Mouse (Mus musculus): ENCODE results near the gene 4933417A18Rik.
"Not testable (repeated sequence)": the region's sequence is repeated elsewhere in the genome, so short reads cannot be mapped to it uniquely, and the experiment has no call there.

The 4933417A18Rik gene

DNA sequence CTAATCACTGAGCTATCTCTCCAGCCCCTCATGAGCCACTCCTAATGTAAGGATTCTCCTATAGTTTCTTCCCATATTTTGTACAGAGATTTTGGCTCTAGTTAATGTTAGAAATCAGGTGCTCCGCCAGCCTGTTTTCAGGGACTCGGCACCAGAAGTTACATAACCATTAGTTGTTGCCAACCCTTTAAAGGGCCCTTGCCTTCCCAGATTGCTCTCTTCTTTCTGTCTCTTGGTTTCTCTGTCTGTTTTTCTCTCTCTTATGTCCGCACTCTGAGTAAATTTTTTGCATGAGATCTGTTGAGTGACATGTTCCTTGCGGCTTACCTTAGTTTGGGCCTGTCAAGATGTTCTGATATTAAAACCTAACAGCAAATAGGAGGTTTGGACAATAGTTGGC lies 51.9 kb downstream of the 4933417A18Rik start:
- DNase-seq: peak; percentile 62

DNA sequence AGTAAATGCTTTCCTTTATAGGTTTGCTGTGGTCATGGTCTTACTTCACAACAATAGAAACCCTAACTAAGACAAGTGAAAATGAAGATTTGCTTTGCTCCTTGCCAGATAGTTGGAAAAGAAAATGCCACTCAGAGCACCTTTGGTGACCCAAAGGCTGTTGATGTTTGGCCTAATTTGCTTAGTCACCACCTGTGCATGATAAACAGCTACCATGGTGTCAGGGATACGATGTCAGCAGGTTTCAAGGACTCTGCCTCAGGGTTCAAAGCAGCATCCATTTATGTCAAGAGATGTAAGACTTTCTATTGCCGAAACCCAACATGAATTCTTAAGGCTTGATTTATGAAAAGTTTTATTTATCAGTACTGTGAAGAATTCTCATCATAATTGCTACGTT lies 53.2 kb downstream of the 4933417A18Rik start:
- no peak for DNase-seq

DNA sequence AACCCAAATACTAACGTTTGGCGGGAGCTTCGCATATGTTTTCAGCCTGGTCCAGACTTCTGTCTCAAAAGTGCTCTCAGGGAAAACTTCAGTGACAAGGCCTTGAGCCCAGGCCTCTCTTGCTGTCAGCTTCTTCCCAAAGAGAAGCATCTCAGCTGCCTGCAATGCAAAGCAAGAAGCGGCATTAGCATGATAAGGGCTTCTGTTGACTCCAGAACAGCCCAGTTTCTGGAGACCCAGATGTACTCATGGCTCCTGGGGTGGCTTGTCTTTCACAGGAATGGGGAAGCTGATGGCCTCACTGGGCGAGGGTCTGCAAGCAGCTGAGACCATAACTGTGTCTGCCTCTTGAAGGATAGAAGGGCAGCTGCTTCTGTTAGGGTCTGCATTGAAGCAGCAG lies 54.4 kb downstream of the 4933417A18Rik start:
- DNase-seq: not testable (repeated sequence)

DNA sequence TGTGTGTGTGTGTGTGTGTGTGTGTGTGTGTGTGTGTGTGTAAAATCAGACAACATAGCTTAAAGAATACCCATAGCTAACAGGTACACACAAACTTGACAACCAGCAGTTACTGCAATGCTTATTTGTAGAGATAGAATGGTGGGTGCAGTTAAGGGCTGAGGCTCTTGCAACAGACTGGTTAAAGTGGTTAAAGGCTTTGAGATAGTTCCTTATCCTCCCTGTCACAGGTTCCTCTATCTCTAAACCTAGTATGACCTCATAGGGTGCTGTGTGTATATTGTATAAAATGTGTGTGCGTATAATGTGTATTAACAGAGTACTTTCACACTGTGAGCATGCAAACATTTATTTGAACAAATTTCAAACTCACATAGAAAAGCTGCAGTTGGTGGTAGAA lies 59.3 kb downstream of the 4933417A18Rik start:
- DNase-seq: not testable (repeated sequence)

DNA sequence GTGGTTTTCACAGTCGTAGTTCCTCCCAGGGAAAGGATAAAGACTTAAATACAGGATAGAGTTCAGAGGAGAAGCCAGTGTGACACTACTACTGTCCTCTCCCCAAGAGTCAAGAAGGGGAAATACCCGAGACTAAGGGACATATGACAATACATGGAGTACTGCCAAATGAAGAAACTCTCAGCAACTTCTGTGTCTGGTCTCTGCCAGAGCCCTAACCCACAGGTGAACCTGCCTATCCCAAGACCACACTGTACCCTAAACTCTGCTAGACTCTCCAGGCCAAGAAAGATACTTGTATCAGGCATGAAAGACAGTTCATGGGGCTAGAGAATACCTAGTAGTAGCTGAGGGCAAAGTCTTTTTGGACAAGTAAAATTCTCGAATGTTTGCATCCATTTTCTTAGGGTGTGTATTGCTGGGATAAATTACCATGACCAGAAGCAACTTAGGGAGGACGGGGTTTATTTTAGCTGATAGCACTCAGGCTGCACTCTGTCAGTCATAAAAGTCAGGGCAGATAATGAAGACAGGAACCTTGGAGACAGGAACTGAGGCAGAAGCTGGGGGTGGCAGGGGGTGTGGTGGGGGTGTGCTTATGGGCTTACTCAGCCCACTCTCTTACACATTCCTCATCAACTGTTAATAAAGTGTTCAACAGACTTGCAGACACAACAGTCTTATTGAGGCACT lies 67.5 kb downstream of the 4933417A18Rik start:
- DNase-seq: no peak

DNA sequence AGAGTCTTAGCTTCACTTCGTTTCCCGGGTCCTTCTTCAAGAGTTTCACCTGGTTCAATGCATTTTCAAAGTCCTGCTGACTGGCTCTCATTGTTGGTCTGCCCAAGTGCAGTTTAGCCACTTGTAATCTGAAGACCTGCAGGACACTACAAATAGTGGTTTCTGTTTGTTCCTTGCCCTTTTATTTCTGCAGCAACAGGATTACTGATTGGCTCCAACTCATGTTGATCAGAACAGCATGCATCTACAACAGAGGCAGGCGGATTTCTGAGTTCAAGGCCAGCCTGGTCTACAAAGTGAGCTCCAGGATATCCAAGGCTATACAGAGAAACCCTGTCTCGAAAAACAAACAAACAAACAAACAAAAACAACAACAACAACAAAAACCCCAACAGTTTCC lies 68.9 kb downstream of the 4933417A18Rik start:
- DNase-seq: peak; percentile 37

DNA sequence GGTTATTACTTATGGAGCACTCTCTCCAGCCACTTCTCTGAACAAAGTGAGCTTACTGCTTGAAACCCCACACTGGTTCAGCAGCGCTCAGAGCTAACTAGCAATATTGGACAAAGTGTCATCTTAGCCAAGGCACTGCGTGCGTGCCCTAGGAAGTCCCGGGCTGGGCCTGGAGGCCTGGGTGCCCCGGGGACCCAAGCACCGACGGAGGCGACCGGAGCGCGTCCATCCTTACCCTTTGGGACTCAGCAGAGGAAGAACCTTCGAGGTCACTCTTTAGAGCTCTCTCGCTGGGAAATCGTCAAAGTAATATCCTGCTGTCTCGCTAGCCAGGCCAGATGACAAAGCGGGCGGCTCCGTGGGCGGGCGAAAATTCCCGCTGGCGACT lies 69.4 kb downstream of the 4933417A18Rik start:
- DNase-seq: no peak

DNA sequence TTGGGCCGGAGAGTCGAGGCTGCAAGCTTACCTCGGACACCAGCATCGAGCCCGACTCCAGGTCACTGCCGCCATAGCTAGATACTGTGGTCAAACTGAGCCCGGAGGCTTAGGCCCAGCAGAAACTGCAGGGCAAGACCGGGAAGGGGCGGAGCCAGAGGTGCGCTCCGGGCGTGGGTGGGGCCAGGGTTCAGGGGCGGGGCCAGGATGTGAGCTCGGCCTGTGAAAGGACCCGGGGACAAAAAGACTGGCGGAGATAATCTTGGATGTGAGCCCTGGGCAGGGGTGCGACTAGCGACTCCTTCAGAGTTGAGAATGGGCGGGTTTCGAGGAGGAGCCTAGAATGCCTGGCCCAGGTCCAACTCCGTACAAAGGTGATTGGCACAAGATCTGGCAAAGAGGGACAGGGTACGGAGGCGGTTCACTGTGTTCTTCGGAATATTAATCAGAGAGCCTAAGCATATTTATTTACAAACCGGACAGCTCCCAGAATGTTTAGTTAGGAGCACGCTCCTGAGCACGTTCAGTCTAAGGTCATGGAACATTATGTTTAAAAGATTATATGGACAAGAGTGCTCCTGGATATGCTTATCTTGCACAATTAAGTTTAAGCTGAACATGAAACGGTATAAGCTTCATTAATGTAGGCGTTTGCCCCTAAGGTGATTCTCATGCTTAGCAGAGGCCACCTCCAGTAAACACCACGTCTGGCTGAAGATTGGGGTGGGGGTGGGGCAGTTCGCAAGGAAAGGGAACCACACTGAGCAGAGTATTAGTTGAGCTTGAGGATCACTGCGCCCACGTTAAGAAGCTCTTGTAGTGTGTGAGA lies 70.0 kb downstream of the 4933417A18Rik start:
- peak; percentile 99 for DNase-seq

DNA sequence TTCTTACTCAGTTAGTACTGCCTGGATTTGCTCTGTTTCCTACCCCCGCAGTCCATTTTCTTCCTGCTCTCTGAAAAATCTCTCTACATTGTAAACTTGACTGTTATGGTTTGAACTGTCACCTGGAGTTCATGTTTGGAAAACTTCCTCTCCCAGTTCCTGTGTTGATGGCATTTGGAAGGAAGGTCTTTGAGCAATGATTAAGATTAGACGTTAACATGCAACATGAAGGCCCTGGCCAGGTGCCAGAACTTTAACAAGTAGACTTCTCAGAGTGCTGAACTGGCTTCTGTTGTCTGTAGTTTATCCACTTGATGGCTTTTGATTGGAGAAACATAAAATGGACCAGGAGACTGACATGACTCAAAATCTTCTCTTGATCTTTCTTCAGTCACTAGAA lies 71.7 kb downstream of the 4933417A18Rik start:
- peak; percentile 69 for DNase-seq
